Mouse (Mus musculus): ENCODE data around the gene Usp35. TPM values are rescaled to one million over a fixed set of nuclear protein-coding genes. Genes with fewer than 3 reads are reported as not detected.

The Usp35 gene
- polyA plus RNA-seq, 1 experiment from 2014 or later: 0.48 TPM

DNA sequence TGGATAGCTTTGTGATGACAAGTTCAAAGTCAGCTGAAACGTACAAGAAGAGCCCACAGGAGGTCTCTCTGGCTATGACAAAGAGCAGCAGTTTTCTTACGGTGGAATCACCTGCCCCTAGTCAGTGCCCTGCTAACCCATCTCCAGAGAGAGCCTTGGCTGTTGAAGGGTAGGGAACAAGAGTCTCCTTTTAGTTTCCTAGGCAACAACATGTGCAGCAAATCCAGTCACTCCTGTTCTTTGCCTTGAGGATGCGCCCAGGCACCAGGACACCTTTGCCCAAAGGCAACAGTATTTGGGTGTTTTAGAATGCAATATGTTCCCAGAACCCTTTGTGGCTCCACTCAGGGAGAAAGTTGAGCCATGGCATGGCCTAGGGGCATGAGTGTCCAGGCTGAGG lies 16.5 kb upstream of the Usp35 start:
- Histone ChIP-seq H3K36me3 (ENCODE audit: control insufficient read depth, insufficient read depth) (peaks cover 10% of the 10 kb centered on the region; the same call in 1 of the 2 replicates), H3K9me3 (ENCODE audit: control insufficient read depth) (no peaks in the 10 kb centered on the region), H3K4me1 (replicated peaks; ENCODE audit: control insufficient read depth, insufficient read depth, low read length) (no peaks in the 10 kb centered on the region), H3K27me3 (replicated peaks; ENCODE audit: control insufficient read depth, insufficient read depth, low read length) (no peaks in the 10 kb centered on the region), H3K4me2 (replicated peaks; ENCODE audit: low read depth) (no peak overlapping the region), H3K9ac (ENCODE audit: low read depth, low read length) (no peak overlapping the region), H3K27ac (ENCODE audit: low read depth, low read length) (no peak overlapping the region), H3K4me3 (ENCODE audit: low read depth, low read length) (no peak overlapping the region)
- 88% methylated on average over 3 of the region's 3 CpGs for WGBS
- no peak for ATAC-seq
- no peak for TF ChIP-seq CTCF (IDR thresholded peaks at IDR 0.05; ENCODE audit: low read depth)

DNA sequence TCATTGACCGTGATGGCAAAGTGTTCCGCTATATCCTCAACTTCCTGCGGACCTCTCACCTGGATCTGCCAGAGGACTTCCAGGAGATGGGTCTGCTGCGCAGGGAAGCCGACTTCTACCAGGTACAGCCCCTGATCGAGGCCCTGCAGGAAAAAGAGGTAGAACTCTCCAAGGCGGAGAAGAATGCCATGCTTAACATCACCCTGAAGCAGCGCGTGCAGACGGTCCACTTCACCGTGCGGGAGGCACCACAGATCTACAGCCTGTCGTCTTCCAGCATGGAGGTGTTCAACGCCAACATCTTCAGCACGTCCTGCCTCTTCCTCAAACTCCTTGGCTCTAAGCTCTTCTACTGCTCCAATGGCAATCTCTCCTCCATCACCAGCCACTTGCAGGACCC lies 15.6 kb upstream of the Usp35 start:
- Histone ChIP-seq H3K36me3 (ENCODE audit: control insufficient read depth, insufficient read depth) (peaks cover 10% of the 10 kb centered on the region; the same call in 1 of the 2 replicates), H3K9ac (ENCODE audit: low read depth, low read length) (no peak overlapping the region), H3K9me3 (ENCODE audit: control insufficient read depth) (no peaks in the 10 kb centered on the region), H3K4me1 (replicated peaks; ENCODE audit: control insufficient read depth, insufficient read depth, low read length) (no peaks in the 10 kb centered on the region), H3K4me3 (ENCODE audit: low read depth, low read length) (no peak overlapping the region), H3K27me3 (replicated peaks; ENCODE audit: control insufficient read depth, insufficient read depth, low read length) (no peaks in the 10 kb centered on the region), H3K27ac (ENCODE audit: low read depth, low read length) (no peak overlapping the region), H3K4me2 (replicated peaks; ENCODE audit: low read depth) (no peak overlapping the region)
- ATAC-seq: no peak
- WGBS: 99% methylated on average over 15 of the region's 15 CpGs
- TF ChIP-seq CTCF (IDR thresholded peaks at IDR 0.05; ENCODE audit: low read depth): no peak

DNA sequence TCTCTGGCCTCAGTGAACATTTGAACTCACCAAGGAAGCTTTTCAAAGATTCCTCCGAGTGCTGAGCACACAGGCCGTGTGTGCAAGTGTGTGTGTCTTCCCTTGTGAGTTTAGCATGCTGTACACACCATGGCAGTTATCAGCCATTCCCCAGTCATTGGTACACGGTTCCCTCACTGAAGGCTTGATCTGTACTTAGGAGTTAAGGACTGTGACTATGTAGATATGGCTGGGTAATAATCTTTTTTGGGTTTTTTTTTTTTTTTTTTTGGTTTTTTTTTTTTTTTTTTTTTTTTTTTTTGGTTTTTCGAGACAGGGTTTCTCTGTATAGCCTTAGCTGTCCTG lies 15.0 kb upstream of the Usp35 start:
- WGBS: 88% methylated on average over 3 of the region's 4 CpGs
- H3K36me3 ChIP-seq (ENCODE audit: control insufficient read depth, insufficient read depth): peaks cover 10% of the 10 kb centered on the region; the same call in 1 of the 2 replicates
- no peak overlapping the region for H3K4me2 ChIP-seq (replicated peaks; ENCODE audit: low read depth)
- H3K4me3 ChIP-seq (ENCODE audit: low read depth, low read length): no peak overlapping the region
- no peaks in the 10 kb centered on the region; the same call in 1 of the 2 replicates for H3K4me1 ChIP-seq (replicated peaks; ENCODE audit: control insufficient read depth, insufficient read depth, low read length)
- H3K27me3 ChIP-seq (replicated peaks; ENCODE audit: control insufficient read depth, insufficient read depth, low read length): no peaks in the 10 kb centered on the region
- H3K27ac ChIP-seq (ENCODE audit: low read depth, low read length): no peak overlapping the region
- ATAC-seq: no peak
- H3K9ac ChIP-seq (ENCODE audit: low read depth, low read length): no peak overlapping the region
- H3K9me3 ChIP-seq (ENCODE audit: control insufficient read depth): no peaks in the 10 kb centered on the region
- TF ChIP-seq CTCF (IDR thresholded peaks at IDR 0.05; ENCODE audit: low read depth): no peak

DNA sequence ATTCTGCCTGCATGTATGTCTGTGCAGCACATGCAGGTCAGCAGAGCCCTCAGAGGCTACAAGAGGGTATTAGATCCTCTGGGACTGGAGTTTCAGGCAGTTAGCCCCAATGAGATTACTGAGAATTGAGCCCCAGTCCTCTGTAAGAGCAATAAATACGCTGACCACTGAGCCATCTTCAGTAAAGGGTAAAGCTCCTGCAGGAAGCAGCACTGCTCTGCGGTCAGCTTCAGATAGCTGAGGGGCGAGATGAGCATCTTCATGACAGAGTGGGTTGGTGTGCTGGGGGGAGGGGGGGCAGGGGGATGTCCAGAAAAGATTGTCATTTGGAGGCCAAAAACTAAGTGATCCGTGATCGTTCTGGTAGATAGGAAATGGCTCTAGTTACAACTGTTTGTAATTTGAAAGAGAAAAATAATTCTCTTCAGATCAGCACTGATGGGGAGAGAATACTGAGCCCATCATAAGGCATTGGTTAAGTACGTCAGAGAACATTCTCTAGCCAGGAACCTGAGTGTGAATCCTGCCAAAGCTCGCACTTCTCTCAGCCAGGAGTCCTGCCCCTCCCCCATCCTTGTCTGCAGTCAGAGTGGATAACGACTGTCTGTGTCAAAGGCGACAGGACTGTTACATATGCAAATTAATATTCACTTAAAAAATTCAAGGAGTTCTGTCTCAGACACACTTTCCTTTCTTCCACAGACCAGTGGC lies 14.4 kb upstream of the Usp35 start:
- Histone ChIP-seq H3K27me3 (replicated peaks; ENCODE audit: control insufficient read depth, insufficient read depth, low read length) (no peaks in the 10 kb centered on the region), H3K9me3 (ENCODE audit: control insufficient read depth) (no peaks in the 10 kb centered on the region), H3K27ac (ENCODE audit: low read depth, low read length) (no peak overlapping the region), H3K4me2 (replicated peaks; ENCODE audit: low read depth) (no peak overlapping the region), H3K4me1 (replicated peaks; ENCODE audit: control insufficient read depth, insufficient read depth, low read length) (no peaks in the 10 kb centered on the region; the same call in 1 of the 2 replicates), H3K4me3 (ENCODE audit: low read depth, low read length) (no peak overlapping the region), H3K9ac (ENCODE audit: low read depth, low read length) (no peak overlapping the region), H3K36me3 (ENCODE audit: control insufficient read depth, insufficient read depth) (peaks cover 10% of the 10 kb centered on the region; the same call in 1 of the 2 replicates)
- 84% methylated on average over 9 of the region's 9 CpGs for WGBS
- ATAC-seq: no peak
- TF ChIP-seq CTCF (IDR thresholded peaks at IDR 0.05; ENCODE audit: low read depth): no peak

DNA sequence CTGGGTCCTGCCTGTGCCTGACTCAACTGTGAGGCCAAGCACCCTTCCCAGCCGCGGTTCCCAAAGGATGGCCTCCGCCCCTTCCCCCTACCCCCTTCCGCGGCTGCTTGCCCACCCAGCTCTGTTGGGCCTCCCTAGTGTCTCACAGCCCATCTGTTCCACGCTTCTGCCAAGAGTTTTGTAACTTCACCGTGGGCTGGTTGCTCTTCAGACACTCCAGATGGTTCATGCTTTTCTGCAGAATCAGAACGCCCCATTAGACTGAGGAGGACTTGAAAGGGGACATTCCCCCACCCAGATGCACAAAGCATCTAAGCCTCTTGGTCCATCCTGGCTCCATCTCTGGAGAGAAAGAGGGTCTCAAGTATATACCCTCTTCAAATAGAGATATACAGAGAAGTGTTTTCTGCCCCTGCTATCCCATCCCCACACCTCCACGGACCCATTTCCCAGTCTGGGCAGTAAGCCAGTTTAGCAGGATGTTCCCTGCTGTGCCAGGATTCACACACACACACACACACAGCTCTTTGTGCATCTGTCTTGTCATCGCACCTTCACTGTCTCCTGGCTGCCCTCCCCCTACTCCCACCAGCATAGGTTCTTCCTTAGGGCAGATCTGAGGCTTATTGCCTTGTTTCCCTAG lies 13.5 kb upstream of the Usp35 start:
- H3K27me3 ChIP-seq (replicated peaks; ENCODE audit: control insufficient read depth, insufficient read depth, low read length): no peaks in the 10 kb centered on the region
- peaks cover 10% of the 10 kb centered on the region; the same call in 1 of the 2 replicates for H3K36me3 ChIP-seq (ENCODE audit: control insufficient read depth, insufficient read depth)
- no peak overlapping the region for H3K27ac ChIP-seq (ENCODE audit: low read depth, low read length)
- no peak overlapping the region for H3K9ac ChIP-seq (ENCODE audit: low read depth, low read length)
- WGBS: 72% methylated on average over 10 of the region's 10 CpGs
- no peak for TF ChIP-seq CTCF (IDR thresholded peaks at IDR 0.05; ENCODE audit: low read depth)
- ATAC-seq: no peak
- no peaks in the 10 kb centered on the region; the same call in 1 of the 2 replicates for H3K4me1 ChIP-seq (replicated peaks; ENCODE audit: control insufficient read depth, insufficient read depth, low read length)
- no peak overlapping the region for H3K4me2 ChIP-seq (replicated peaks; ENCODE audit: low read depth)
- H3K4me3 ChIP-seq (ENCODE audit: low read depth, low read length): no peak overlapping the region
- no peaks in the 10 kb centered on the region for H3K9me3 ChIP-seq (ENCODE audit: control insufficient read depth)

DNA sequence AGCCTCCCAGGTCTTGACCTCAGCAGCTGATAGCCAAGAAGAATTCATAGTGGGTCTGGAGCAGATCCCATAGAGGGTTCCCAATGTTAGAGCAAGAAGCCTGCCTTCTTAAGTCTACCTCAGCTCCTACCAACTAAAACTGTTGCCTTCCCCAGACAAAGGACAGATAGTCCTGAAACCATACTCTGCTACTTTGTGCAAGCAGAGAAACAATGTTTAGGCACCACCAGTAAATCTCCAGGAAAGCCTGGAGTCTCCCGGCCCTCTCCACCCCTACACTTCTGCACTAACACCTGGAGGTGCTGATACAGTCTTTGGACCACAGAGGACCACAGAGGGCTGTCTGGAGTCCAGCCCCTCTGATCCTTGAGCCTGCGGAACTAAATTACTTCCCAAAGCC lies 12.8 kb upstream of the Usp35 start:
- Histone ChIP-seq H3K4me1 (replicated peaks; ENCODE audit: control insufficient read depth, insufficient read depth, low read length) (no peaks in the 10 kb centered on the region; the same call in 1 of the 2 replicates), H3K9ac (ENCODE audit: low read depth, low read length) (no peak overlapping the region), H3K27ac (ENCODE audit: low read depth, low read length) (no peak overlapping the region), H3K36me3 (ENCODE audit: control insufficient read depth, insufficient read depth) (peaks cover 10% of the 10 kb centered on the region; the same call in 1 of the 2 replicates), H3K4me2 (replicated peaks; ENCODE audit: low read depth) (no peak overlapping the region), H3K9me3 (ENCODE audit: control insufficient read depth) (no peaks in the 10 kb centered on the region), H3K4me3 (ENCODE audit: low read depth, low read length) (no peak overlapping the region), H3K27me3 (replicated peaks; ENCODE audit: control insufficient read depth, insufficient read depth, low read length) (no peaks in the 10 kb centered on the region)
- TF ChIP-seq CTCF (IDR thresholded peaks at IDR 0.05; ENCODE audit: low read depth): no peak
- 82% methylated on average over 2 of the region's 2 CpGs for WGBS
- no peak for ATAC-seq

Data from intestine, postnatal 0 days (tissue).